Comparison of ENCODE assay signal across 9 mouse cellular contexts in the genomic region with DNA sequence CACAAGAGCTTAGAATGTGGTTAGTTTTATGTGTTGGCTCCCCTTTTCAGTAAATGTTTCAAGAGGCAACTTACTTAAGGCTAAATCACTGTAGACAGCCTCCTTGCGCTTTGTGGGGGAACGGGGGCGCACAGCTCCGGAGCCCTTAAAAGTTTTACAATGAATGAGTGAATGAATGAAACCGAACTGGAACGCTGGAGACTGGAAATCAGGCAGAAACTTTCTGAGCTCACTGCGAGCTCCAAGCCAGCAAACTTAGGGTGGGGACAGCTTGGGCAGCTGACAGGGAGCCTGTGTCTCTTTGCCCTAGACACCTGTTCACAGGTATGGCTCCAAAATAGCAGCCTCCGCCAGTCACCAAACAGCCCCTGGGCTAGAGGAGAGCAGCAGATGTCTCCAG. TPM values are rescaled to one million over a fixed set of nuclear protein-coding genes. Genes with fewer than 3 reads are reported as not detected.
DNase-seq lines count a peak whose midpoint lies in the region; ATAC-seq lines count a peak whose summit lies in the region.
"Had no signal": no experiment of that assay in that cellular context is flagged by ENCODE, and none has a peak within 500 bp of the region (broad histone marks: within the 10 kb centered on the region; RNA-seq: fewer than 3 reads in every experiment).

No protein-coding gene starts in this region.

- peak overlapping the region; percentile 64 for H3K4me2 ChIP-seq in embryonic facial prominence, embryonic 13.5 days
- peak overlapping the region; percentile 79 for H3K4me2 ChIP-seq in hindbrain, embryonic 16.5 days (ENCODE audit: low read length)
- H3K4me2 ChIP-seq in midbrain, embryonic 15.5 days, result peak overlapping the region; percentile 84

- 0 out of 2 replicates have a peak overlapping the region, but pooled peaks have one; percentile 79 for H3K27ac ChIP-seq in heart, embryonic 10.5 days
- H3K27ac ChIP-seq in embryonic facial prominence, embryonic 13.5 days, result no peak overlapping the region
- no peak overlapping the region for H3K27ac ChIP-seq in hindbrain, embryonic 16.5 days (ENCODE audit: low read depth, low read length)
- H3K27ac ChIP-seq in midbrain, embryonic 15.5 days, result no peak overlapping the region

- WGBS in heart, embryonic 10.5 days, result 26% methylated on average over 8 of the region's 8 CpGs
- WGBS in embryonic facial prominence, embryonic 13.5 days, result 36% methylated on average over 8 of the region's 8 CpGs
- 24% methylated on average over 8 of the region's 8 CpGs for WGBS in hindbrain, embryonic 16.5 days
- whole genome bisulfite sequencing in midbrain, embryonic 15.5 days, result 20% methylated on average over 8 of the region's 8 CpGs

- ATAC-seq in embryonic facial prominence, embryonic 13.5 days (ENCODE audit: insufficient number of reproducible peaks, insufficient read depth, low FRiP score, low TSS enrichment, low read depth), result no peak
- ATAC-seq in hindbrain, embryonic 16.5 days, result no peak
- no peak for ATAC-seq in midbrain, embryonic 15.5 days (replicated peaks)

- H3K9me3 ChIP-seq in heart, embryonic 10.5 days, result no peaks in the 10 kb centered on the region
- H3K9me3 ChIP-seq in embryonic facial prominence, embryonic 13.5 days, result no peaks in the 10 kb centered on the region
- H3K9me3 ChIP-seq in hindbrain, embryonic 16.5 days (ENCODE audit: control insufficient read depth, low read length), result no peaks in the 10 kb centered on the region
- no peaks in the 10 kb centered on the region for H3K9me3 ChIP-seq in midbrain, embryonic 15.5 days

- H3K4me1 ChIP-seq in heart, embryonic 10.5 days, result no peaks in the 10 kb centered on the region
- H3K4me1 ChIP-seq in embryonic facial prominence, embryonic 13.5 days, result no peaks in the 10 kb centered on the region
- peaks cover 2% of the 10 kb centered on the region; the same call in 1 of the 2 replicates for H3K4me1 ChIP-seq in hindbrain, embryonic 16.5 days (ENCODE audit: control insufficient read depth, insufficient read depth, low read depth, low read length)
- H3K4me1 ChIP-seq in midbrain, embryonic 15.5 days, result peaks cover 6% of the 10 kb centered on the region; the same call in 1 of the 2 replicates

- no peak for DNase-seq in heart, embryonic 10.5 days (ENCODE audit: low spot score)
- DNase-seq in heart, adult 11 months, result no peak
- DNase-seq in adrenal gland, postnatal 25 days, result no peak
- no peak for DNase-seq in right cerebral cortex, postnatal 36 days (ENCODE audit: low spot score in 2 of 2)
- DNase-seq in adipocyte (ENCODE audit: low spot score), result no peak
- DNase-seq: B cell, adult 2 months had no signal

- H3K27me3 ChIP-seq in heart, embryonic 10.5 days (ENCODE audit: insufficient read depth, poor library complexity, severe bottlenecking), result peaks cover 16% of the 10 kb centered on the region; the same call in 1 of the 2 replicates
- peaks cover 33% of the 10 kb centered on the region for H3K27me3 ChIP-seq in embryonic facial prominence, embryonic 13.5 days
- H3K27me3 ChIP-seq in hindbrain, embryonic 16.5 days (replicated peaks; ENCODE audit: control insufficient read depth, insufficient read depth, low read length), result peaks cover 9% of the 10 kb centered on the region
- H3K27me3 ChIP-seq in midbrain, embryonic 15.5 days (replicated peaks), result peaks cover 36% of the 10 kb centered on the region

- no peaks in the 10 kb centered on the region for H3K36me3 ChIP-seq in heart, embryonic 10.5 days
- H3K36me3 ChIP-seq in embryonic facial prominence, embryonic 13.5 days, result no peaks in the 10 kb centered on the region
- no peaks in the 10 kb centered on the region for H3K36me3 ChIP-seq in hindbrain, embryonic 16.5 days (ENCODE audit: control insufficient read depth, insufficient read depth, low read length)
- H3K36me3 ChIP-seq in midbrain, embryonic 15.5 days (replicated peaks), result no peaks in the 10 kb centered on the region

- H3K9ac ChIP-seq in embryonic facial prominence, embryonic 13.5 days, result no peak overlapping the region
- no peak overlapping the region for H3K9ac ChIP-seq in hindbrain, embryonic 16.5 days (ENCODE audit: low read depth, low read length)
- H3K9ac ChIP-seq in midbrain, embryonic 15.5 days, result no peak overlapping the region

- peak overlapping the region; percentile 61 for H3K4me3 ChIP-seq in heart, embryonic 10.5 days
- H3K4me3 ChIP-seq in embryonic facial prominence, embryonic 13.5 days, result peak overlapping the region; percentile 48
- peak overlapping the region; percentile 45 for H3K4me3 ChIP-seq in hindbrain, embryonic 16.5 days (ENCODE audit: low read length)
- H3K4me3 ChIP-seq in midbrain, embryonic 15.5 days, result peak overlapping the region; percentile 41

RNA-seq across cellular contexts. Expression of a gene that starts 0.9 kb away (rescaled TPM):
- 19.2 and 28.9 TPM in 2 replicates for polyA plus RNA-seq in heart, embryonic 10.5 days (2016; fragmentation: Nextera tagmentation; extraction: Ambion mirVana)
- polyA plus RNA-seq in embryonic facial prominence, embryonic 13.5 days (2015; fragmentation: Nextera tagmentation; extraction: Ambion mirVana), result 18.3 and 18.5 TPM in 2 replicates
- polyA plus RNA-seq in hindbrain, embryonic 16.5 days (2015; fragmentation: Nextera tagmentation; extraction: Ambion mirVana), result 1.2 and 3.9 TPM in 2 replicates
- polyA plus RNA-seq in midbrain, embryonic 15.5 days (2015; fragmentation: Nextera tagmentation; extraction: Ambion mirVana), result 0.50 and 1.2 TPM in 2 replicates
- 0.49 and 0.81 TPM in 2 replicates for total RNA-seq in adrenal gland, postnatal 25 days (2021)
